In genomic region chr19:45151361-45152182, GRCm38 (mm10) we compare ENCODE assay signal across 14 mouse cellular contexts. TPM values are rescaled to one million over a fixed set of nuclear protein-coding genes. Genes with fewer than 3 reads are reported as not detected.
DNase-seq lines count a peak whose midpoint lies in the region; ATAC-seq and TF ChIP-seq lines count a peak whose summit lies in the region.
"Had no signal": no experiment of that assay in that cellular context is flagged by ENCODE, and none has a peak within 500 bp of the region (broad histone marks: within the 10 kb centered on the region; RNA-seq: fewer than 3 reads in every experiment).

No protein-coding gene starts in this region.

- H3K4me1 ChIP-seq in forebrain, embryonic 11.5 days (replicated peaks; ENCODE audit: control insufficient read depth, insufficient read depth, low read length), result peaks cover 9% of the 10 kb centered on the region
- no peaks in the 10 kb centered on the region for H3K4me1 ChIP-seq in forebrain, postnatal 0 days (ENCODE audit: insufficient read depth)
- H3K4me1 ChIP-seq in lung, postnatal 0 days (ENCODE audit: insufficient read depth, low read depth, low read length), result no peaks in the 10 kb centered on the region; the same call in 1 of the 2 replicates
- no peaks in the 10 kb centered on the region for H3K4me1 ChIP-seq in intestine, postnatal 0 days (replicated peaks; ENCODE audit: control insufficient read depth, insufficient read depth, low read length)
- H3K4me1 ChIP-seq in stomach, embryonic 15.5 days, result peaks cover 20% of the 10 kb centered on the region

- no peak for TF ChIP-seq CTCF in forebrain, postnatal 0 days (IDR thresholded peaks at IDR 0.05; ENCODE audit: low read depth)
- TF ChIP-seq CTCF in lung, postnatal 0 days (IDR thresholded peaks at IDR 0.05), result no peak
- TF ChIP-seq CTCF in intestine, postnatal 0 days (IDR thresholded peaks at IDR 0.05; ENCODE audit: low read depth), result no peak

- no peaks in the 10 kb centered on the region for H3K9me3 ChIP-seq in forebrain, embryonic 11.5 days (ENCODE audit: control insufficient read depth, low read length)
- no peaks in the 10 kb centered on the region for H3K9me3 ChIP-seq in forebrain, postnatal 0 days (ENCODE audit: low read length)
- H3K9me3 ChIP-seq in lung, postnatal 0 days (ENCODE audit: low read length), result no peaks in the 10 kb centered on the region
- H3K9me3 ChIP-seq in intestine, postnatal 0 days (ENCODE audit: control insufficient read depth), result no peaks in the 10 kb centered on the region
- H3K9me3 ChIP-seq in stomach, embryonic 15.5 days, result no peaks in the 10 kb centered on the region

- H3K4me3 ChIP-seq in forebrain, embryonic 11.5 days (ENCODE audit: low read depth, low read length), result peak overlapping the region; percentile 15; the same call in 1 of the 2 replicates
- no peak overlapping the region for H3K4me3 ChIP-seq in forebrain, postnatal 0 days (ENCODE audit: low read depth, low read length)
- no peak overlapping the region; the same call in 1 of the 2 replicates for H3K4me3 ChIP-seq in lung, postnatal 0 days (ENCODE audit: low read depth, low read length)
- peak overlapping the region; percentile 11; the same call in 1 of the 2 replicates for H3K4me3 ChIP-seq in intestine, postnatal 0 days (ENCODE audit: low read depth, low read length)
- peak overlapping the region; percentile 35 for H3K4me3 ChIP-seq in stomach, embryonic 15.5 days (replicated peaks)

- H3K27ac ChIP-seq in forebrain, embryonic 11.5 days (ENCODE audit: low read depth, low read length), result no peak overlapping the region
- no peak overlapping the region for H3K27ac ChIP-seq in forebrain, postnatal 0 days (ENCODE audit: low read depth, low read length)
- no peak overlapping the region for H3K27ac ChIP-seq in lung, postnatal 0 days (ENCODE audit: low read length)
- H3K27ac ChIP-seq in intestine, postnatal 0 days (ENCODE audit: low read depth, low read length), result no peak overlapping the region
- no peak overlapping the region for H3K27ac ChIP-seq in stomach, embryonic 15.5 days

- no peak for ATAC-seq in forebrain, embryonic 11.5 days (replicated peaks; ENCODE audit: low FRiP score)
- no peak for ATAC-seq in forebrain, postnatal 0 days
- no peak for ATAC-seq in lung, postnatal 0 days
- no peak for ATAC-seq in intestine, postnatal 0 days
- no peak for ATAC-seq in stomach, embryonic 15.5 days (ENCODE audit: insufficient read depth, low FRiP score, low read depth)

- 2% methylated on average over 36 of the region's 36 CpGs for WGBS in forebrain, embryonic 11.5 days
- 2% methylated on average over 36 of the region's 36 CpGs for WGBS in forebrain, postnatal 0 days
- 4% methylated on average over 33 of the region's 36 CpGs for WGBS in lung, postnatal 0 days
- whole genome bisulfite sequencing in intestine, postnatal 0 days, result 5% methylated on average over 36 of the region's 36 CpGs
- 4% methylated on average over 36 of the region's 36 CpGs for WGBS in stomach, embryonic 15.5 days

- DNase-seq in forebrain, embryonic 11.5 days (ENCODE audit: low spot score), result no peak
- DNase-seq in forebrain, postnatal 0 days, result no peak
- no peak for DNase-seq in lung, postnatal 0 days (ENCODE audit: low spot score)
- DNase-seq in lung, adult 18-20 months, result no peak
- no peak for DNase-seq in right cerebral cortex, postnatal 25 days
- no peak for DNase-seq in thymus, postnatal 36 days
- DNase-seq: cerebellum, adult 2 months; gastrocnemius, postnatal 14 days; right cerebral cortex, postnatal 14 days had no signal

- no peak for TF ChIP-seq EP300 in lung, postnatal 0 days (IDR thresholded peaks at IDR 0.05)

- H3K9ac ChIP-seq in forebrain, embryonic 11.5 days (ENCODE audit: low read length), result no peak overlapping the region
- no peak overlapping the region for H3K9ac ChIP-seq in forebrain, postnatal 0 days
- H3K9ac ChIP-seq in lung, postnatal 0 days (replicated peaks; ENCODE audit: low read depth), result no peak overlapping the region
- no peak overlapping the region for H3K9ac ChIP-seq in intestine, postnatal 0 days (ENCODE audit: low read depth, low read length)
- no peak overlapping the region for H3K9ac ChIP-seq in stomach, embryonic 15.5 days

- H3K36me3 ChIP-seq in forebrain, embryonic 11.5 days (ENCODE audit: control insufficient read depth, insufficient read depth, low read length), result no peaks in the 10 kb centered on the region
- no peaks in the 10 kb centered on the region for H3K36me3 ChIP-seq in forebrain, postnatal 0 days (ENCODE audit: insufficient read depth)
- H3K36me3 ChIP-seq in lung, postnatal 0 days (ENCODE audit: insufficient read depth, low read length), result no peaks in the 10 kb centered on the region
- no peaks in the 10 kb centered on the region for H3K36me3 ChIP-seq in intestine, postnatal 0 days (ENCODE audit: control insufficient read depth, insufficient read depth)
- no peaks in the 10 kb centered on the region for H3K36me3 ChIP-seq in stomach, embryonic 15.5 days

- H3K27me3 ChIP-seq in forebrain, embryonic 11.5 days (ENCODE audit: control insufficient read depth, insufficient read depth, low read length), result peaks cover 96% of the 10 kb centered on the region
- H3K27me3 ChIP-seq in forebrain, postnatal 0 days (ENCODE audit: insufficient read depth, low read length), result peaks cover 76% of the 10 kb centered on the region
- H3K27me3 ChIP-seq in lung, postnatal 0 days (replicated peaks; ENCODE audit: insufficient read depth, low read length), result peaks cover 93% of the 10 kb centered on the region
- H3K27me3 ChIP-seq in intestine, postnatal 0 days (replicated peaks; ENCODE audit: control insufficient read depth, insufficient read depth, low read length), result peaks cover 94% of the 10 kb centered on the region
- peaks cover 95% of the 10 kb centered on the region for H3K27me3 ChIP-seq in stomach, embryonic 15.5 days (replicated peaks)

- peak overlapping the region; percentile 34; the same call in 1 of the 2 replicates for H3K4me2 ChIP-seq in forebrain, embryonic 11.5 days (ENCODE audit: low read depth, low read length, severe bottlenecking)
- no peak overlapping the region for H3K4me2 ChIP-seq in forebrain, postnatal 0 days (ENCODE audit: low read depth)
- H3K4me2 ChIP-seq in lung, postnatal 0 days (replicated peaks; ENCODE audit: low read depth, low read length), result 0 out of 2 replicates have a peak overlapping the region, but pooled peaks have one; percentile 12
- no peak overlapping the region for H3K4me2 ChIP-seq in intestine, postnatal 0 days (replicated peaks; ENCODE audit: low read depth)
- H3K4me2 ChIP-seq in stomach, embryonic 15.5 days, result peak overlapping the region; percentile 49

RNA-seq across cellular contexts. Expression of gene Tlx1, which starts 1.1 kb away (rescaled TPM):
- polyA plus RNA-seq in forebrain, embryonic 11.5 days (2014; fragmentation: Nextera tagmentation; extraction: Ambion mirVana), result not detected in 2 replicates
- total RNA-seq in forebrain, postnatal 0 days (2014; rRNA removed), result not detected in 2 replicates
- polyA plus RNA-seq in forebrain, postnatal 0 days (2015; fragmentation: Nextera tagmentation; extraction: Ambion mirVana), result not detected in 2 replicates
- not detected in 2 replicates for polyA plus RNA-seq in lung, postnatal 0 days (2015; fragmentation: Nextera tagmentation; extraction: Ambion mirVana)
- polyA plus RNA-seq in intestine, postnatal 0 days (2015; fragmentation: Nextera tagmentation; extraction: Ambion mirVana), result not detected in 2 replicates
- polyA plus RNA-seq in stomach, embryonic 15.5 days (2015; fragmentation: Nextera tagmentation; extraction: Ambion mirVana), result 5.4 and 6.5 TPM in 2 replicates
- total RNA-seq: gastrocnemius, postnatal 14 days; layer of hippocampus, adult 8-10 months; megakaryocyte progenitor cell, adult 5-6 weeks had no signal
- polyA plus RNA-seq: C2C12 had no signal

Comparison
In these comparisons a context has a peak if more than half of its experiments do, and no peak if none do; other contexts are left out.
1. H3K4me2 ChIP-seq: peak in forebrain, embryonic 11.5 days (single experiment), lung, postnatal 0 days (single experiment) and stomach, embryonic 15.5 days (single experiment); none in forebrain, postnatal 0 days (single experiment) and intestine, postnatal 0 days (single experiment).
2. H3K4me3 ChIP-seq: peak in forebrain, embryonic 11.5 days (single experiment), intestine, postnatal 0 days (single experiment) and stomach, embryonic 15.5 days (single experiment); none in forebrain, postnatal 0 days (single experiment) and lung, postnatal 0 days (single experiment).